Mouse (Mus musculus) lung, postnatal 25 days (tissue): Measurements from ENCODE around the gene Idh3g.
"Not testable (repeated sequence)": the region's sequence is repeated elsewhere in the genome, so short reads cannot be mapped to it uniquely, and the experiment has no call there.

Source experiments
- DNase-seq: peaks from one replicate; pipeline ENCODE4 v3.0.0; 2022; ENCODE audit warnings: low spot score

Idh3g gene

DNA sequence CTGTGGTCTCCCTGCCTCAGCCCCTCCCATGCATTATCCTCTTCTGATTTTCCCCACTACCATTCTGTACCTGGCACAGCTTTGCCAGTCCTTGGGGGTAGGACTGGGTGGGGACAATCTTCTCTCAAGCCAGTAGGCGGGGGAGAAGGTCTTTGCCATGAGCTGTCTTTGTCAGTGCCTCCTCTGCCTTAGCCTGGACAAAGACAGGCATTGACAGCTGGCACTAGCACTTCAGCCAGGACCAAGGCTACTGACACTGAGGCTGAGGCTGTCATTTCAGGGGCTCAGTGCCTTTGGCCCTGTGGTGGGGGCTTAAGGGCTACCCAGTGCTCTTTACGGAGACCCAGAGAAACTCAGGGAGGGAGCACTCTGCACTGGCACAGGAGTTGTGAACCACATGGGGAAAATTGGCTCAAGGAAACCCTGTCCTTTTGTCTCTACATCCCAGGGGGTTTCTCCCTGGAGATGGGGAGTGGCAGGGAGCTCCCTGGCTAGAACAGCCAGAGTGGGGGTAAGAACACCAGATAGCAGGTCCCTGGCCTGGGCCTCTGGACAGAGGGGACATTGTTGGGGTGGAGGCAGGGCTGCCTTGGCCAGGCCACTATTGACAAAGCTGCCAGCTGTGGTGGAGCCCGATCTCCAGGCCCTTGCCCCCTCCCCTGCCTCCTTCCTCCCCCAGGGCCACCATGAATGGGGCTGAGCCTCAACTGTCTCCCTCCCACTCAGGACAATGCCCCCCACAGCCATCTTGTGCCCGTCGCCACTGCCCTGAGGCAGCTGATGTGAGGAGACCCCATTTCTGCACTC is 30.2 kb downstream of the Idh3g start, which contains the start of gene Plxnb3:
Plxnb3 (plus strand) TSS at position 757 of the 807 bp plus-strand sequence.
- DNase-seq: no peak

DNA sequence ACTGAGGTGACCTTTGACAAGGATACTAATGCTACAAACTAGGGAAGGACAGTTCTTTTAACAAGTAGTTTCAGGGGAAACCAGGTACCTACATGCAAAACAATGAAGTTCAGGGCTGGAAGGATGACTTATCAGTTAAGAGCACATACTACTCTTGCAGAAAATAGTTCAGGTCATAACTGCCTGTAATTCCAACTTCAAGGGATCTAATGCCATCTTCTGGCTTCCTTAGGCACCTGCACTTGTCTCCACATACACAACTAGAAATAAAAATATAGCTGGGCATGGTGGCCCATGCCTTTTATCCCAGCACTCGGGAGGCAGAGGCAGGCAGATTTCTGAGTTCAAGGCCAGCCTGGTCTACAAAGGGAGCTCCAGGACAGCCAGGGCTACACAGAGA is 37.7 kb downstream of the Idh3g start:
- no peak for DNase-seq

DNA sequence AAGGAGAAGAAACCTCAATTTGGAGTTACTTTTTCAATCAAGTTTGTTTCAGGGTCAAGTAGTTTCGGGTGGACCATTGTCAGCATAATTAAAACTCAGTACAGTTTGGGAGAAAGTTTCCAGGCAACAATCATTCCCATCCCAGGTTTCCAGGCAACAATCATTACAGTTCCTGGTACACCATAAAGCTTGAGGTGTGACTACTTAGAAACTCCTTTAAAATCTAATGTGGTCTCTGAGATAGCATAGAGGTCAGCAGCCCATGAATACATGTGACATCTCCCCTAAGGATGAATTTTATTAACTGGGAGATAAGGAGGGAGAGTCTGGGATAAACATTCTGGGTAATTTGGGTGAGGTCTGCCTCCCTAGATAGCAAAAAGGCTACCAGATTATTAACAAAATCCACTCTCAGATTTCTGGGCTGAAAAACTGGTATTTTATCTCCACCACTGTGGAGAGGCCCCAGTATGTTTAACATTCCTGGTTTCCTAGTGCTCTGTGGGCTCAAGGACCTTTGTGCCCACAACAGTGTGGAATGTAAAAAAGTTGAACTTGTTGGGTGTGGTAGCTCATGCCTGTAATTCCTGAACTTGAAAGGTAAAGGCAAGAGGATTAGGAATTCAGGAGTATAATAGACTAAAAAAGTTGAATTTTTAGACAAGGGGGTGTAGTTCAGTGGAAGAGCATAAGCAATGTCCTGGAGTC is 41.8 kb downstream of the Idh3g start:
- no peak for DNase-seq

DNA sequence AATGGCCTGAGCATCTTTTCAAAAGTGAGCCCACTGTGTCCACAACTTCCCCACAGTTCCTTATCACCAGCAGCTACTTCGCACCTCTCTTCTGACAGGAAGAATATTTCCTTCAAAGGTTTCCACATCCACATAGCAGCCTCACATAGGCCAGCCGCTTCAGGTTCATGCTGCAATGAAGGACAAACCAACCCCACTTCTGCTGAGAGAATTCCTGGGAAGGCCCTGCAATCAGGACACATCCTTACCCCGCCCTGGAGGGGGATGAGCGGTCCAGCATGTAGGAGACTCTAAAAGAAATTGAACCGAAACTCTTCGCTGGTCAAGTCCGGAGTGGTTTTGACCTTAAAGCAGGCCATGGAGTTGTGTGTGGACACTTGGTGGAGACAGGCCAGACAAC is 46.9 kb downstream of the Idh3g start:
- DNase-seq: not testable (repeated sequence)

DNA sequence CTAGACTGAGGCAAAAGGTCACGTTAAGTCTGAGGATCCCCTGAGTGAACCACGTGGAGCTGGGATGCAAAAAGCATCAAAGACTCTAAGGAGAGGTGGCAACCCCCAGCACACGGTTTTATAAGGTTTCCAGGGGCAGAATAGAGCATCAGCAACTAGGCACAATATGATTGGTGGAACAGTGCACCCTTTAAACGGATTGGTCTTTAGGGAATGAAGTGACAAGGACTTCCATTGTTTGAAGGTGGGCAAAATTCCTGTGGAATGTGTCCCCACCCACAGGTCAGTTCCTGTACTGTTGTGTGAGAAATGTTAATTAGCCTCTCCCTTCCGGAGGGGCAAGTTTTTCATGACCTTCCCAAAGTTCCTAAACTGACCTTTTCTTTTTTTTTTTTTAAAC is 47.5 kb downstream of the Idh3g start:
- no peak for DNase-seq

DNA sequence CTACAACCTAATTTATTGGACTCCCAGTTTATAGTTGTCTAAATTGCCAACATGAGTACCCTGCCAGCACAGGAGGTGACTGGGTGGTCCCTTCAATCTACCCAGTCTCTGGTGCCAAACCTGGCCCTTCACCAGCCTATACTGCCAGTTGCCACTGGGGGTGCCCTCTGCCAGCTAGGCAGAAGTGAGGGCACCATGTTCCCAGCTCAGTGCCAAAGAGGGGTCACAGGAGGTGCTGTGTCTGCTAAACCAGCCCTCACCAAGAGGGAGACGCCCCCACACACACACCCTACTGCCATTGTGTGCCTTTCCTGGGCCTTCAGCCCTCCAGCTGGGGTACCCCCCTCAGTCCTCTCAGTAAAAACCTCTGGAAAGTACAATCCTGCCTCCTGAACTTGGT is 48.5 kb downstream of the Idh3g start:
- DNase-seq: no peak

DNA sequence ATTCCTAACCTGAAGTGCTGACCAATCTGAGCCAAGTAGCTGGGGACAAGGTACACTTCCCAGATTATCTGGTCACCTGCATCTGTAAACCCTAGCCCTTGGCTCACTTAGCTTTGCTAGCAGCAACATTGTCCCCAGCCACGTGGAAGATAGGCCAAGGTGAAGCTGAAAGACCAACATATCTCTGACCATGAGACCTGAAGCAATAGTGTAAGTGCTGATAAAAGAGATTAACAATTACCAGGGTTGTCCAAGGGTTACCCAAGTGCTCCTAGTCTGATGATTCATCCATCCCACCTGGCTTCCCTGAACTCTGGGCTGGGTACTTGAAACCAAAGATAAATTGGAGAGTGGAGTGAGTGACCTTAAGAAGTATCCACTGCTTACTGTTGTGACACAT is 55.8 kb downstream of the Idh3g start:
- DNase-seq: no peak
